Mouse (Mus musculus) lung, postnatal 0 days (tissue): ENCODE measurements around the gene Tapt1.

Source experiments
- CTCF ChIP-seq: IDR thresholded peaks from 2 replicates; pipeline ENCODE4 v1.5.1; 2016; ENCODE audit warnings: antibody characterized with exemption, mild to moderate bottlenecking
- EP300 ChIP-seq: IDR thresholded peaks from 2 replicates; pipeline ENCODE4 v1.6.1; 2016; ENCODE audit warnings: antibody characterized with exemption, mild to moderate bottlenecking, control low read depth

GRCm38 (mm10) chr5:44166866-44167265, 59.6 kb downstream of the Tapt1 start:
- TF ChIP-seq CTCF (no peak), EP300 (no peak)
